Mouse (Mus musculus): Measurements from ENCODE around the gene Fgf11.

DNA sequence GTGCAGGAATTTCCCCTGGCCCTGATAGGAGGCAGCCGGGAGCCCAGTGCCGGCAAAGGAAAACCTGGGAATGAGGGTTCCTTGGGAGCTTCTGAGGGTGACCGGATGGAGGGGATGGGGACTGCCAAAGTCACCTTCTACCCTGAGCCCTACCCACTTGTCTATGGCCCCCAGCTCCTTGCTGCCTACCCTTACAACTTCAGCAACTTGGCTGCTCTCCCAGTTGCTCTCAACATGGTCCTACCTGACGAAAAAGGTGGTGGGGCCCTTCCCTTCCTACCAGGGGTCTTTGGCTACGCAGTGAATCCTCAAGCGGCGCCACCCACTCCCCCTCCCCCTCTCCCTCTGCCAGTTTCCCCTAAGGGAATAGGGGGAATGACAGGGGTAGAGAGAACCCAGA is 22.7 kb downstream of the Fgf11 start:
- TF ChIP-seq POLR2A (IDR thresholded peaks at IDR 0.05; ENCODE audit: low read depth, low read length) = no peak
- no peak for TF ChIP-seq CTCF (IDR thresholded peaks at IDR 0.05; ENCODE audit: extremely low read depth, insufficient read depth, insufficient read length, insufficient replicate concordance)

All from spleen, adult 2 months (tissue).